Mouse (Mus musculus) limb, embryonic 12.5 days (tissue): ENCODE results near the gene Sox5. TPM values are rescaled to one million over a fixed set of nuclear protein-coding genes. Genes with fewer than 3 reads are reported as not detected.

ENCODE experiments used
- ATAC-seq: fragments of 200-750 bp; cut with Nextera tagmentation; 2 replicates; pipeline ENCODE4 v1.8.0; 2017; ENCODE audit warnings: low read depth, moderate TSS enrichment; ENCODE audit not compliant: insufficient number of reproducible peaks, insufficient read depth, low FRiP score, low TSS enrichment
- H3K27ac ChIP-seq: fragments of 300-500 bp; sonication (generic); 2 replicates; pipeline ENCODE4 v1.5.1; 2016; ENCODE audit warnings: mild to moderate bottlenecking, moderate library complexity
- H3K27me3 ChIP-seq: fragments of 300-500 bp; sonication (generic); 2 replicates; pipeline ENCODE4 v1.6.1; 2016; ENCODE audit warnings: mild to moderate bottlenecking, moderate library complexity
- H3K36me3 ChIP-seq: fragments of 300-500 bp; sonication (generic); 2 replicates; pipeline ENCODE4 v1.6.1; 2016; ENCODE audit warnings: mild to moderate bottlenecking, moderate library complexity
- H3K4me1 ChIP-seq: fragments of 300-500 bp; sonication (generic); replicated peaks from 2 replicates; pipeline ENCODE4 v1.6.1; 2016
- H3K4me2 ChIP-seq: fragments of 300-500 bp; sonication (generic); 2 replicates; pipeline ENCODE4 v1.6.1; 2016; ENCODE audit warnings: mild to moderate bottlenecking, moderate library complexity
- H3K4me3 ChIP-seq: fragments of 300-500 bp; sonication (generic); replicated peaks from 2 replicates; pipeline ENCODE4 v1.5.1; 2016; ENCODE audit warnings: mild to moderate bottlenecking
- H3K9ac ChIP-seq: fragments of 300-500 bp; sonication (generic); replicated peaks from 2 replicates; pipeline ENCODE4 v1.6.1; 2016; ENCODE audit warnings: mild to moderate bottlenecking, moderate library complexity
- H3K9me3 ChIP-seq: fragments of 300-500 bp; sonication (generic); 2 replicates; pipeline ENCODE4 v1.6.1; 2016; ENCODE audit warnings: mild to moderate bottlenecking, moderate library complexity
- WGBS: fragments of 180-500 bp; shearing (Covaris S2); methylation state at CpG from one replicate; pipeline ENCODE4 v1.1.7; 2016; 5-methylcytosine and 5-hydroxymethylcytosine counted together
- polyA plus RNA-seq: library from polyadenylated mRNA; unstranded; fragments of >200 nt; fragmentation: Nextera tagmentation; extraction: Ambion mirVana; gene quantifications from 2 replicates; pipeline ENCODE4 v1.2.1, GENCODE M21; 2016

The Sox5 gene
- polyA plus RNA-seq, 1 experiment from 2014 or later = 96.1 TPM

GRCm38 (mm10) chr6:144393151-144393550, 388.6 kb downstream of the Sox5 start:
- 82% methylated on average over 6 of the region's 6 CpGs for WGBS
- Histone ChIP-seq H3K27ac (no peak overlapping the region), H3K27me3 (no peaks in the 10 kb centered on the region; the same call in 1 of the 2 replicates), H3K4me3 (no peak overlapping the region), H3K4me1 (peaks cover 6% of the 10 kb centered on the region), H3K4me2 (no peak overlapping the region), H3K9me3 (no peaks in the 10 kb centered on the region), H3K9ac (no peak overlapping the region), H3K36me3 (no peaks in the 10 kb centered on the region)
- no peak for ATAC-seq

GRCm38 (mm10) chr6:144389333-144390054, 392.3 kb downstream of the Sox5 start:
- Histone ChIP-seq H3K27me3 (no peaks in the 10 kb centered on the region), H3K4me1 (peaks cover 6% of the 10 kb centered on the region; the same call in 1 of the 2 replicates), H3K9me3 (no peaks in the 10 kb centered on the region), H3K9ac (no peak overlapping the region), H3K4me3 (no peak overlapping the region), H3K27ac (no peak overlapping the region), H3K36me3 (no peaks in the 10 kb centered on the region), H3K4me2 (no peak overlapping the region)
- WGBS = 73% methylated on average over 14 of the region's 14 CpGs
- no peak for ATAC-seq

- H3K9ac ChIP-seq = no peak overlapping the region
- H3K4me2 ChIP-seq = no peak overlapping the region
- no peaks in the 10 kb centered on the region for H3K27me3 ChIP-seq
- no peaks in the 10 kb centered on the region for H3K36me3 ChIP-seq
- peaks cover 6% of the 10 kb centered on the region; the same call in 1 of the 2 replicates for H3K4me1 ChIP-seq
- no peak overlapping the region for H3K4me3 ChIP-seq
- no peak for ATAC-seq
- WGBS = 76% methylated on average over 17 of the region's 17 CpGs
- H3K9me3 ChIP-seq = no peaks in the 10 kb centered on the region
- H3K27ac ChIP-seq = no peak overlapping the region
Observed at GRCm38 (mm10) chr6:144387539-144388255, 394.1 kb downstream of the Sox5 start.

GRCm38 (mm10) chr6:144380641-144381040, 401.1 kb downstream of the Sox5 start:
- no peak overlapping the region for H3K4me2 ChIP-seq
- 79% methylated on average over 6 of the region's 6 CpGs for WGBS
- H3K36me3 ChIP-seq = no peaks in the 10 kb centered on the region
- no peaks in the 10 kb centered on the region for H3K9me3 ChIP-seq
- no peaks in the 10 kb centered on the region for H3K27me3 ChIP-seq
- no peaks in the 10 kb centered on the region; the same call in 1 of the 2 replicates for H3K4me1 ChIP-seq
- H3K27ac ChIP-seq = no peak overlapping the region
- H3K9ac ChIP-seq = no peak overlapping the region
- no peak overlapping the region for H3K4me3 ChIP-seq
- no peak for ATAC-seq

GRCm38 (mm10) chr6:144380171-144380570, 401.6 kb downstream of the Sox5 start:
- ATAC-seq = no peak
- no peak overlapping the region for H3K9ac ChIP-seq
- H3K9me3 ChIP-seq = no peaks in the 10 kb centered on the region
- no peak overlapping the region for H3K27ac ChIP-seq
- H3K4me1 ChIP-seq = no peaks in the 10 kb centered on the region; the same call in 1 of the 2 replicates
- H3K27me3 ChIP-seq = no peaks in the 10 kb centered on the region
- H3K4me3 ChIP-seq = no peak overlapping the region
- 86% methylated on average over 15 of the region's 15 CpGs for WGBS
- H3K36me3 ChIP-seq = no peaks in the 10 kb centered on the region
- no peak overlapping the region for H3K4me2 ChIP-seq

- Histone ChIP-seq H3K4me3 (no peak overlapping the region), H3K27ac (no peak overlapping the region), H3K36me3 (no peaks in the 10 kb centered on the region), H3K9me3 (no peaks in the 10 kb centered on the region), H3K9ac (no peak overlapping the region), H3K4me2 (no peak overlapping the region), H3K4me1 (peaks cover 3% of the 10 kb centered on the region; the same call in 1 of the 2 replicates), H3K27me3 (no peaks in the 10 kb centered on the region)
- 91% methylated on average over 11 of the region's 11 CpGs for WGBS
- ATAC-seq = no peak
Observed at GRCm38 (mm10) chr6:144374810-144375209, 407.0 kb downstream of the Sox5 start.

GRCm38 (mm10) chr6:144370699-144371098, 411.1 kb downstream of the Sox5 start:
- Histone ChIP-seq H3K9me3 (no peaks in the 10 kb centered on the region), H3K4me3 (no peak overlapping the region), H3K27ac (no peak overlapping the region), H3K4me2 (no peak overlapping the region), H3K9ac (no peak overlapping the region), H3K4me1 (peaks cover 3% of the 10 kb centered on the region; the same call in 1 of the 2 replicates), H3K36me3 (no peaks in the 10 kb centered on the region), H3K27me3 (no peaks in the 10 kb centered on the region)
- ATAC-seq = no peak
- WGBS = 43% methylated on average over 10 of the region's 10 CpGs

GRCm38 (mm10) chr6:144367626-144368077, 414.1 kb downstream of the Sox5 start:
- Histone ChIP-seq H3K4me1 (no peaks in the 10 kb centered on the region), H3K4me2 (no peak overlapping the region), H3K36me3 (peaks cover 6% of the 10 kb centered on the region; the same call in 1 of the 2 replicates), H3K27ac (no peak overlapping the region), H3K4me3 (no peak overlapping the region), H3K27me3 (no peaks in the 10 kb centered on the region), H3K9ac (no peak overlapping the region), H3K9me3 (peaks cover 8% of the 10 kb centered on the region)
- ATAC-seq = peak; percentile 37; the same call in 1 of the 2 replicates
- WGBS = 68% methylated on average over 11 of the region's 11 CpGs

- no peaks in the 10 kb centered on the region for H3K27me3 ChIP-seq
- no peak for ATAC-seq
- H3K27ac ChIP-seq = 0 out of 2 replicates have a peak overlapping the region, but pooled peaks have one; percentile 23
- H3K4me2 ChIP-seq = peak overlapping the region; percentile 17
- 6% methylated on average over 5 of the region's 5 CpGs for WGBS
- no peak overlapping the region for H3K4me3 ChIP-seq
- peaks cover 8% of the 10 kb centered on the region for H3K9me3 ChIP-seq
- H3K36me3 ChIP-seq = peaks cover 6% of the 10 kb centered on the region; the same call in 1 of the 2 replicates
- H3K4me1 ChIP-seq = peaks cover 14% of the 10 kb centered on the region
- H3K9ac ChIP-seq = no peak overlapping the region
Observed at GRCm38 (mm10) chr6:144361267-144362038, 420.3 kb downstream of the Sox5 start.

- ATAC-seq = no peak
- no peak overlapping the region for H3K4me3 ChIP-seq
- no peak overlapping the region for H3K4me2 ChIP-seq
- 87% methylated on average over 4 of the region's 4 CpGs for WGBS
- no peak overlapping the region for H3K27ac ChIP-seq
- no peaks in the 10 kb centered on the region for H3K27me3 ChIP-seq
- peaks cover 14% of the 10 kb centered on the region for H3K4me1 ChIP-seq
- no peaks in the 10 kb centered on the region for H3K36me3 ChIP-seq
- H3K9me3 ChIP-seq = no peaks in the 10 kb centered on the region
- no peak overlapping the region for H3K9ac ChIP-seq
Observed at GRCm38 (mm10) chr6:144357081-144357480, 424.7 kb downstream of the Sox5 start.

GRCm38 (mm10) chr6:144351049-144351448, 430.7 kb downstream of the Sox5 start:
- WGBS = 89% methylated on average over 6 of the region's 6 CpGs
- H3K9ac ChIP-seq = no peak overlapping the region
- H3K27ac ChIP-seq = no peak overlapping the region
- no peak overlapping the region for H3K4me2 ChIP-seq
- H3K27me3 ChIP-seq = no peaks in the 10 kb centered on the region
- H3K9me3 ChIP-seq = no peaks in the 10 kb centered on the region
- ATAC-seq = no peak
- no peaks in the 10 kb centered on the region for H3K36me3 ChIP-seq
- H3K4me1 ChIP-seq = no peaks in the 10 kb centered on the region
- no peak overlapping the region for H3K4me3 ChIP-seq
